Mouse (Mus musculus) forebrain, embryonic 16.5 days (tissue): ENCODE data around the gene Stra6. TPM values are rescaled to one million over a fixed set of nuclear protein-coding genes. Genes with fewer than 3 reads are reported as not detected.

Experiments
- ATAC-seq: fragments of 200-750 bp; cut with Nextera tagmentation; 2 replicates; pipeline ENCODE4 v1.8.0; 2017; ENCODE audit warnings: mild to moderate bottlenecking, moderate library complexity
- H3K27ac ChIP-seq: fragments of 300-500 bp; sonication (generic); 2 replicates; pipeline ENCODE4 v1.5.1; 2014; ENCODE audit warnings: low read length, control low read depth
- H3K27me3 ChIP-seq: fragments of 300-500 bp; sonication (generic); replicated peaks from 2 replicates; pipeline ENCODE4 v1.6.1; 2014; ENCODE audit warnings: low read length; ENCODE audit not compliant: control insufficient read depth, insufficient read depth
- H3K36me3 ChIP-seq: fragments of 300-500 bp; sonication (generic); 2 replicates; pipeline ENCODE4 v1.6.1; 2014; ENCODE audit not compliant: control insufficient read depth, insufficient read depth
- H3K4me1 ChIP-seq: fragments of 300-500 bp; sonication (generic); replicated peaks from 2 replicates; pipeline ENCODE4 v1.6.1; 2014; ENCODE audit warnings: low read length; ENCODE audit not compliant: control insufficient read depth, insufficient read depth
- H3K4me2 ChIP-seq: fragments of 300-500 bp; sonication (generic); 2 replicates; pipeline ENCODE4 v1.6.1; 2014; ENCODE audit warnings: mild to moderate bottlenecking, low read length, control low read depth
- H3K4me3 ChIP-seq: fragments of 300-500 bp; sonication (generic); replicated peaks from 2 replicates; pipeline ENCODE4 v1.5.1; 2014; ENCODE audit warnings: mild to moderate bottlenecking, low read length, control low read depth
- H3K9ac ChIP-seq: fragments of 300-500 bp; sonication (generic); replicated peaks from 2 replicates; pipeline ENCODE4 v1.6.1; 2014; ENCODE audit warnings: low read depth, low read length, control low read depth
- H3K9me3 ChIP-seq: fragments of 300-500 bp; sonication (generic); 2 replicates; pipeline ENCODE4 v1.6.1; 2016; ENCODE audit warnings: low read length; ENCODE audit not compliant: control insufficient read depth
- whole genome bisulfite sequencing: fragments of 180-500 bp; shearing (Covaris S2); extraction: QIAGEN DNeasy Blood & Tissue Kit; methylation state at CpG from one replicate; pipeline ENCODE4 v1.1.7; 2014; 5-methylcytosine and 5-hydroxymethylcytosine counted together
- polyA plus RNA-seq: library from polyadenylated mRNA; unstranded; fragments of >200 nt; fragmentation: Nextera tagmentation; extraction: Ambion mirVana; gene quantifications from 2 replicates; pipeline ENCODE4 v1.2.1, GENCODE M21; 2015

The Stra6 gene
- polyA plus RNA-seq, 1 experiment from 2014 or later, result 11.7 TPM

DNA sequence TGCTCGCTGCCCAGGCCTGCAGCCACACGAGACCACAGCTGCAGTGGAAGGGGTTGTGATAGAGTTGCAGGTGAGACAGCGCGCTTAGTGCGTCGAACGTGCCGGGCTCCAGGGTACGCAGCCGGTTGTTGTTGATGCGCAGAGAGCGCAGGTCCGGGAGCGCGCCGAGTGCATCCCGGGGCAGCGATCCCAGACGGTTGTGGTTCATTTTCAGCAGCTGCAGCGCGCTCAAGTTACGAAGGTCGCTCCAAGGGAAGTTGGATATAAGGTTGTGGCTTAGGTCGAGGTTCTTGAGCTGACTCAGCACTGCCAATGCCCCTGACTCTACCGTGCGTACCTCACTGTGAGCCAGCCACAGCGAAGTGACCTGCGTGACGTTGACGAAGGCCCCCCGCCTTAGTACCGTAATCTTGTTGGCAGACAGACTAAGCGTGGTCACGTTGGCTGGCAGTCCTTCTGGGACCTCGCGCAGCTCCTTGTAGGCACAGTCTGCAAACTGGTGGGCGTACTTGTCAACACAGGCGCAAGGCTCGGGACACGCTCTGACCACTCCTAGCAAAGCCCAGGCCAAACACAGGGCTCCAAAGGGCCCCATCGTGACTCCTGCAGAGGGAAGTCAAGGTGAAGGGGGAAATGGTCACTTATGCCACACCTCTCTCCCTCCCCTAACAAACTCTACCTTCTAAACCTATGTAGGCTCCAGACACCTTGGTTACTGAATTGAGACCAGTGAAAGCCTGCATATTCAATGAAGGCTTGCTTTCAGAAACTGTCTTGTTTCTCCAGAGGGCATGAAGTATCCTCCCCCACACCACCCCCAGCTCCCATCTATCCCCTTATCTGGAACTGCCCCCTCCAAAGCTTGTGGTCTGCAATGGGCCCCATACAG, 136.0 kb downstream of the Stra6 start:
- ATAC-seq, result no peak
- Histone ChIP-seq H3K9me3 (no peaks in the 10 kb centered on the region), H3K36me3 (no peaks in the 10 kb centered on the region; the same call in 1 of the 2 replicates), H3K27me3 (peaks cover 21% of the 10 kb centered on the region), H3K4me1 (peaks cover 71% of the 10 kb centered on the region), H3K4me3 (peak overlapping the region; percentile 63), H3K9ac (peak overlapping the region; percentile 76), H3K4me2 (peak overlapping the region; percentile 81), H3K27ac (peak overlapping the region; percentile 98)
- WGBS, result 3% methylated on average over 41 of the region's 41 CpGs

- peak overlapping the region; percentile 98 for H3K27ac ChIP-seq
- peaks cover 21% of the 10 kb centered on the region for H3K27me3 ChIP-seq
- WGBS, result 10% methylated on average over 11 of the region's 11 CpGs
- no peak for ATAC-seq
- H3K9me3 ChIP-seq, result no peaks in the 10 kb centered on the region
- peak overlapping the region; percentile 81 for H3K4me2 ChIP-seq
- H3K36me3 ChIP-seq, result no peaks in the 10 kb centered on the region; the same call in 1 of the 2 replicates
- H3K9ac ChIP-seq, result peak overlapping the region; percentile 76
- peaks cover 70% of the 10 kb centered on the region for H3K4me1 ChIP-seq
- H3K4me3 ChIP-seq, result peak overlapping the region; percentile 63
Observed at GRCm38 (mm10) chr9:58200270-58201090, 136.9 kb downstream of the Stra6 start.

GRCm38 (mm10) chr9:58201091-58201842, 137.7 kb downstream of the Stra6 start:
- peaks cover 19% of the 10 kb centered on the region for H3K27me3 ChIP-seq
- peak; percentile 15 for ATAC-seq
- H3K4me3 ChIP-seq, result peak overlapping the region; percentile 63
- 3% methylated on average over 24 of the region's 24 CpGs for WGBS
- H3K4me1 ChIP-seq, result peaks cover 69% of the 10 kb centered on the region
- H3K36me3 ChIP-seq, result no peaks in the 10 kb centered on the region; the same call in 1 of the 2 replicates
- peak overlapping the region; percentile 76 for H3K9ac ChIP-seq
- H3K4me2 ChIP-seq, result peak overlapping the region; percentile 81
- no peaks in the 10 kb centered on the region for H3K9me3 ChIP-seq
- peak overlapping the region; percentile 98 for H3K27ac ChIP-seq

DNA sequence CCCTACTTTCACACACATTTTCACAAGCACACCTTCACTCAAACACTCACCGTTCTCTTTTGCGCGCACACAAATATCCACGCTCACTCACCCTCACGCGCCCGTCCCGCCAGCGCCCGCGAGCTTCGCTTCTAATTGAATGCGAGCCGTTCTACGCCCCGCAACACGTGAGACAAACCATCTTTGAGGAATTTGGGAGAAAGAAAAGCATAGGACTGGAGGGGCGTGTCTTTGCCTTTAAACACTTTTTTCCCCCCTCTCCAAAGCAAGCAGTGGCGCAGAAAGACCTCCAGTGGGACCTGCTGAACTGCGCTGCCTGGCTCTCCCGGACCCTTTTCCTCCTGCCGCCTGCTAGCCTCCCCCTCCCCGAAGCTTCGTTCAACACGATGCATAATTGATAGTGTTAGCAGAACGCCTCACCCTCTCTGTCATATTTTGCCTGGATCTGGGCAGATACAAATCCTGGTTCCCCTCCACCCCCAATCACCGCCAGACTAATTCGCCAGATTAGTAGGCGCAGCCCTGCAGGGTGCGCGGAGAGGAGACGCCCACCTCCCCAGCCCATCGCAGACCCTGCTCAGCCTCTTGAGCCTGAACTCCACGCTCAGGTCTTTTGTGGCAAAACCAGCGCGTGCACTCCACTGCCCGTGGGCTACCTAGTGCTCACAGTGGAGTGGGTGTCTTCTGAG, 138.4 kb downstream of the Stra6 start:
- Histone ChIP-seq H3K27ac (peak overlapping the region; percentile 98), H3K9ac (peak overlapping the region; percentile 76), H3K36me3 (no peaks in the 10 kb centered on the region; the same call in 1 of the 2 replicates), H3K9me3 (no peaks in the 10 kb centered on the region), H3K27me3 (peaks cover 19% of the 10 kb centered on the region), H3K4me2 (peak overlapping the region; percentile 81), H3K4me3 (peak overlapping the region; percentile 63), H3K4me1 (peaks cover 71% of the 10 kb centered on the region)
- WGBS, result under 1% methylated on average over 37 of the region's 37 CpGs
- ATAC-seq, result peak; percentile 22

GRCm38 (mm10) chr9:58202676-58203453, 139.3 kb downstream of the Stra6 start:
- Histone ChIP-seq H3K4me3 (peak overlapping the region; percentile 63), H3K27me3 (peaks cover 17% of the 10 kb centered on the region), H3K4me2 (peak overlapping the region; percentile 81), H3K27ac (peak overlapping the region; percentile 98), H3K9ac (peak overlapping the region; percentile 76), H3K9me3 (no peaks in the 10 kb centered on the region), H3K36me3 (no peaks in the 10 kb centered on the region), H3K4me1 (peaks cover 68% of the 10 kb centered on the region)
- 5% methylated on average over 14 of the region's 14 CpGs for WGBS
- no peak for ATAC-seq

Other genes starting within 250 kb of the Stra6 start
- 8.6 and 10.6 TPM in 2 replicates for gene Arid3b, start 227.0 kb upstream of the Stra6 start, polyA plus RNA-seq
- 174 and 175 TPM in 2 replicates for gene Ubl7, start 152.8 kb upstream of the Stra6 start, polyA plus RNA-seq
- 2.5 and 2.6 TPM in 2 replicates for gene Sema7a, start 123.7 kb upstream of the Stra6 start, polyA plus RNA-seq
- gene Cyp11a1, start 57.4 kb upstream of the Stra6 start, polyA plus RNA-seq, result 0.30 and 0.66 TPM in 2 replicates
- gene Ccdc33, start 55.0 kb downstream of the Stra6 start, polyA plus RNA-seq, result 0.51 and 0.79 TPM in 2 replicates
- gene Islr, start 140.5 kb downstream of the Stra6 start, polyA plus RNA-seq, result 16.8 and 25.5 TPM in 2 replicates
- gene Islr2, start 140.5 kb downstream of the Stra6 start, polyA plus RNA-seq, result 74.4 and 88.4 TPM in 2 replicates
- 7.4 and 8.1 TPM in 2 replicates for gene Pml, start 186.0 kb downstream of the Stra6 start, polyA plus RNA-seq
- gene Stoml1, start 189.4 kb downstream of the Stra6 start, polyA plus RNA-seq, result 104 and 120 TPM in 2 replicates
- gene Loxl1, start 249.4 kb downstream of the Stra6 start, polyA plus RNA-seq, result 11.5 and 14.7 TPM in 2 replicates